Mouse (Mus musculus) midbrain, embryonic 12.5 days (tissue): ENCODE data around the gene Ltb4r1. TPM values are rescaled to one million over a fixed set of nuclear protein-coding genes. Genes with fewer than 3 reads are reported as not detected.
"Not testable (repeated sequence)": the region's sequence is repeated elsewhere in the genome, so short reads cannot be mapped to it uniquely, and the experiment has no call there.

Experiments used
- ATAC-seq: fragments of 200-750 bp; cut with Nextera tagmentation; 2 replicates; pipeline ENCODE4 v1.8.0; 2017; ENCODE audit warnings: low read depth, moderate TSS enrichment, moderate library complexity; ENCODE audit not compliant: low FRiP score
- H3K27ac ChIP-seq: fragments of 300-500 bp; sonication (generic); replicated peaks from 2 replicates; pipeline ENCODE4 v1.5.1; 2016; ENCODE audit warnings: mild to moderate bottlenecking
- H3K27me3 ChIP-seq: fragments of 300-500 bp; sonication (generic); 2 replicates; pipeline ENCODE4 v1.6.1; 2016; ENCODE audit warnings: mild to moderate bottlenecking
- H3K36me3 ChIP-seq: fragments of 300-500 bp; sonication (generic); 2 replicates; pipeline ENCODE4 v1.6.1; 2016
- H3K4me1 ChIP-seq: fragments of 300-500 bp; sonication (generic); 2 replicates; pipeline ENCODE4 v1.6.1; 2016
- H3K4me2 ChIP-seq: fragments of 300-500 bp; sonication (generic); replicated peaks from 2 replicates; pipeline ENCODE4 v1.6.1; 2016; ENCODE audit warnings: mild to moderate bottlenecking, moderate library complexity
- H3K4me3 ChIP-seq: fragments of 300-500 bp; sonication (generic); 2 replicates; pipeline ENCODE4 v1.5.1; 2016; ENCODE audit warnings: mild to moderate bottlenecking
- H3K9ac ChIP-seq: fragments of 300-500 bp; sonication (generic); replicated peaks from 2 replicates; pipeline ENCODE4 v1.6.1; 2016; ENCODE audit warnings: mild to moderate bottlenecking, moderate library complexity
- H3K9me3 ChIP-seq: fragments of 300-500 bp; sonication (generic); 2 replicates; pipeline ENCODE4 v1.6.1; 2016; ENCODE audit warnings: mild to moderate bottlenecking
- WGBS: fragments of 180-500 bp; shearing (Covaris S2); methylation state at CpG from one replicate; pipeline ENCODE4 v1.1.7; 2016; 5-methylcytosine and 5-hydroxymethylcytosine counted together
- polyA plus RNA-seq: library from polyadenylated mRNA; unstranded; fragments of >200 nt; fragmentation: Nextera tagmentation; extraction: Ambion mirVana; gene quantifications from 2 replicates; pipeline ENCODE4 v1.2.1, GENCODE M21; 2016

The Ltb4r1 gene
- polyA plus RNA-seq, 1 experiment from 2014 or later = 0.13 TPM

DNA sequence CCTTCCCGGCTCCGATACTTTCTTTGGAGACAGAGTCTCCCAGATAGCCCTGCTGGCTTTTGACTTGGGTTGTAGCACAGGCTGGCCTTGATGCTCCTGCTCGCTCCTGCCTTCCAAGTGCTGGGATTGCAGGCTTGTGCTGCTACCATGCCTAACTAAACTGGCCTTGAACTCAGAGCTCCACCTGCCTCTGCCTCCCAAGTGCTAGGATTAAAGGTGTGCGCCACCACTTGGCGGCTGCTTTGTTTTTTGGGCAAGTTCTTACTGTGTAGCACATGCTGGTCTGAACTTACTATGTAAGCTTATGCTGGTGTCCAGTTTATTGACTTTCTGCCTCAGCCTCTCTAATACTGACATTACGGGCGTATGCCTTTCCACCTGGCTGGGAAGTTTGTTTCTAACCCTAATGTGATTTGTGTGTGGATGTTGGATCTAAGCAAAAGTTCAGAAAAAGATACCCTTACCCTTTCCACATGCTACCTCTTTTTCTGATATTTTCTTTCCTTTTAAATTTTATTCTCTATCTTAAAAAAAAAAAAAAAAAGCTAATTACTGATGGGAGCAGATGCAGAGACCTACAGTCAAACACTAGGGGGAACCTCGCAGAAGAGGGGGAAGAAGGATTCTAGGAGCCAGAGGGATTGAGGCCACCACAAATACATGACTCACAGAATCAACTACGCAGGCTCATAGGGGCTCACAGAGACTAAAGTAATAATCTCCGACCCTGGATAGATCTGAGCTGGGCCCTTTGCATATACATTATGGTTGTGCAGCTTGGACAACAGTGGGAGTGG lies 18.5 kb upstream of the Ltb4r1 start:
- no peaks in the 10 kb centered on the region for H3K9me3 ChIP-seq
- peaks cover 39% of the 10 kb centered on the region for H3K36me3 ChIP-seq
- H3K4me1 ChIP-seq = peaks cover 29% of the 10 kb centered on the region
- no peak overlapping the region for H3K27ac ChIP-seq
- no peak for ATAC-seq
- no peaks in the 10 kb centered on the region for H3K27me3 ChIP-seq
- H3K4me3 ChIP-seq = peak overlapping the region; percentile 92; the same call in 1 of the 2 replicates
- WGBS = 93% methylated on average over 10 of the region's 10 CpGs
- H3K9ac ChIP-seq = no peak overlapping the region
- H3K4me2 ChIP-seq = peak overlapping the region; percentile 96; the same call in 1 of the 2 replicates

DNA sequence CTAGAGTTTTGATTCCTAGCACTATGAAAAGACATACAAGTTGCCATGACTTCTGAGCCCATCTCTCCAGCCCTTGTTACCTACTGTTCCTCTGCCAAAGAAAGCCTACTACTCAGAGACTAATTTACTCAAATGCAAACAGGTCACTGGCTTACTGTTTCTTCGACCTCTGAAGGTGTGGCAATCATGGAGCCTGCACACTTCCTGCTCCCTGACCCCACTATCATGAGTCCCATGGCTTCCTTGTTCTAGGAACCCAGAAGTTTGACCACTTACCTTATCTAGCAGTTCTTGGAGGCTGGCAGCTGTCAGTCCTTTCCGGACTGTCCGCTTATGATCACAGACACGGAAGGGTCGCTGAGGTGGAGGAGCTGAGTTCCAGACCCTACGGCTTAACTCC lies 8.2 kb upstream of the Ltb4r1 start:
- Histone ChIP-seq H3K4me2 (no peak overlapping the region), H3K4me3 (no peak overlapping the region), H3K36me3 (peaks cover 37% of the 10 kb centered on the region), H3K4me1 (peaks cover 10% of the 10 kb centered on the region), H3K9ac (no peak overlapping the region), H3K27me3 (peaks cover 24% of the 10 kb centered on the region), H3K9me3 (no peaks in the 10 kb centered on the region), H3K27ac (no peak overlapping the region)
- ATAC-seq = no peak
- WGBS = 89% methylated on average over 6 of the region's 6 CpGs

DNA sequence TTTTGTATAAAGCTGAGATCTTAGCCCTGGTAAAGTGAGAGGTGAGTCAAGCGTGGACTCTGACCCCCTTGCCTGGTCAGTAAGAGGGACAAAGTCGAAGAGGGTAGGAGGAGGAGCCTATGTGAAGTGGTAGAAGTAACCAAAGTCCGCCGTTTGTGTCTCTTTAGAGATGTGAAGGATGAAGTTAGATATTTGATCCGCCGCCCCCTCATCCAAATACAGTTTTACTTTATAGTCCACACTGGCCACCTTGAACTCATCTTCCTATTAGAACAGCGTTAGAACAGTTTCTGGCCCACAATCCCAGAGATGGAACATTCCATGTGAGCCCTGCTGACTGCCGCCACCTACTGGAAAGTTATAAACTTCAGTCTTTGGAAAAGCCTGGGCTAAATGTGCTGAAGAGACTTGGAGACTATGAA lies 7.4 kb upstream of the Ltb4r1 start, which contains the start of gene Cideb:
Gene Cideb, minus strand, starts transcription at position 96 of the 422 bp plus-strand sequence.
- 18% methylated on average over 8 of the region's 8 CpGs for WGBS
- H3K9me3 ChIP-seq = no peaks in the 10 kb centered on the region
- H3K4me2 ChIP-seq = no peak within 1 kb of the TSS
- peaks cover 32% of the 10 kb centered on the region for H3K27me3 ChIP-seq
- H3K36me3 ChIP-seq = peaks cover 29% of the 10 kb centered on the region
- H3K27ac ChIP-seq = no peak within 1 kb of the TSS
- ATAC-seq = no peak
- no peak within 1 kb of the TSS for H3K4me3 ChIP-seq
- H3K9ac ChIP-seq = no peak within 1 kb of the TSS
- H3K4me1 ChIP-seq = peaks cover 14% of the 10 kb centered on the region

DNA sequence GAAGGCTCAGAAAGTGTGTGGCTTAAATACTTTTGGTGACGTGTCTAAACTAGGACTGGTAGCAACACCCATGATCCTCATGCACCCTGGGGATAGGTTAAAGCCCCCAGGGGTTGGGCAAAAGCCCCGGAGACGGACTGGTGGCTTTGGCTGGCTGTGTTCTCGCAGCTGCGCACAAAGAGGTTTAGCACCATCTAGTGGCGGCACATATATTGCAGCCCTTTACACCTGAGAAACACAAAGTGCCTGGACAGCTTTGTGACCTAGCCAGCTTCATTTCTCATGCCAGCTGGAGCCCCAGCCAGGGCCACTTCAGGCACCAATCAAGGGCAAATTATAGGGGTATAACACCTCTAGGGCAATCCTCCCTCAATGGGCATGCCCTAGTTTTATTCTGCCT lies 5.6 kb upstream of the Ltb4r1 start:
- H3K4me3 ChIP-seq, H3K27ac ChIP-seq, H3K9me3 ChIP-seq, H3K9ac ChIP-seq: not testable (repeated sequence)
- H3K4me2 ChIP-seq = peak overlapping the region; percentile 34
- WGBS = 0% methylated on average over 6 of the region's 6 CpGs
- peaks cover 14% of the 10 kb centered on the region for H3K4me1 ChIP-seq
- peaks cover 48% of the 10 kb centered on the region for H3K27me3 ChIP-seq
- H3K36me3 ChIP-seq = peaks cover 11% of the 10 kb centered on the region
- peak; percentile 28 for ATAC-seq

DNA sequence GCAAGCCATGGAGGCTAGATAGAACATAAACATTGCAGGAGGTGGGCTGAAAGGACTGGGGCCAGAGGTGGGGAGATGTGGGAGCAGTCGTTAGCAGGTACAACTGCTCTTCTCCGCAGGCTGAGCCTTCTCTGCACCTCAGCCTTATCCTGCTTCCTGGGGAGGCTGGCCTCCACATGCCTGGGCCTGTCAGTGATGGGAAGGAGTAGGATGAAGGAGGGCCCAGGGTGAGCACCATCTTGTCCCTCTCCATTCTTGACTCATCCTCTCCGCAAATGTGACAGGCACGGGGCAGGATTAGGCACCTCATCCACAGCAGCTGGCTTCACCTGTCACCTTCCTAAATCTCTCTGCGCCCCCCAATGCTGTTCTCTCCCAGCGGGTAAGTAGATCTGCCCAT lies 4.6 kb upstream of the Ltb4r1 start, which contains the start of gene Ltb4r2:
Gene Ltb4r2, plus strand, starts transcription at position 266 of the 400 bp plus-strand sequence.
- peaks cover 58% of the 10 kb centered on the region for H3K27me3 ChIP-seq
- no peak for ATAC-seq
- WGBS = 78% methylated on average over 6 of the region's 6 CpGs

DNA sequence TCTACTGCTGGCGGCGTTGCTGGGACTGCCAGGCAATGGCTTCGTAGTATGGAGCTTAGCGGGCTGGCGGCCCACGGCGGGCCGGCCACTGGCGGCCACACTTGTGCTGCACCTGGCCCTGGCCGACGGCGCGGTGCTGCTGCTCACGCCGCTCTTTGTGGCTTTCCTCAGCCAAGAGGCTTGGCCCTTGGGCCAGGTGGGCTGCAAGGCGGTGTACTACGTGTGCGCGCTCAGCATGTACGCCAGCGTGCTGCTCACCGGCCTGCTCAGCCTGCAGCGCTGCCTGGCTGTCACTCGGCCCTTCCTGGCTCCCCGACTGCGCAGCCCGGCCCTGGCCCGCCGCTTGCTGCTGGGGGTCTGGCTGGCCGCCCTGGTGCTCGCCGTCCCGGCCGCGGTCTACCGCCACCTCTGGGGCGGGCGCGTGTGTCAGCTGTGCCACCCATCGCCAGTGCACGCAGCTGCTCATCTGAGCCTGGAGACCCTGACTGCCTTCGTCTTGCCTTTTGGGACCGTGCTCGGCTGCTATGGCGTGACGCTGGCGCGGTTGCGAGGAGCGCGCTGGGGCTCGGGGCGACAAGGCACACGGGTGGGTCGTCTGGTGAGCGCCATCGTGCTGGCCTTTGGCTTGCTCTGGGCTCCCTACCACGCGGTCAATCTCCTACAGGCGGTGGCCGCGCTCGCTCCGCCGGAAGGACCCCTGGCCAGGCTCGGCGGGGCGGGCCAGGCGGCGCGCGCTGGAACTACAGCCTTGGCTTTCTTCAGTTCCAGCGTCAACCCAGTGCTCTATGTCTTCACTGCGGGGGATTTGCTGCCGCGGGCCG lies 3.6 kb upstream of the Ltb4r1 start:
- H3K36me3 ChIP-seq = no peaks in the 10 kb centered on the region
- H3K27me3 ChIP-seq = peaks cover 67% of the 10 kb centered on the region
- WGBS = under 1% methylated on average over 77 of the region's 77 CpGs
- 0 out of 2 replicates have a peak overlapping the region, but pooled peaks have one; percentile 12 for H3K27ac ChIP-seq
- H3K4me1 ChIP-seq = peaks cover 14% of the 10 kb centered on the region
- H3K9ac ChIP-seq = peak overlapping the region; percentile 69
- H3K4me2 ChIP-seq = peak overlapping the region; percentile 95
- ATAC-seq = peak; percentile 76
- no peaks in the 10 kb centered on the region for H3K9me3 ChIP-seq
- peak overlapping the region; percentile 53 for H3K4me3 ChIP-seq

More for the DNA sequence above, 4.6 kb upstream of the Ltb4r1 start, which contains the start of gene Ltb4r2:
- Histone ChIP-seq H3K4me2 (peak within 1 kb of the TSS; percentile 95), H3K36me3 (peaks cover 1% of the 10 kb centered on the region; the same call in 1 of the 2 replicates), H3K9ac (peak within 1 kb of the TSS; percentile 69), H3K4me1 (peaks cover 14% of the 10 kb centered on the region), H3K4me3 (peak within 1 kb of the TSS; percentile 53), H3K27ac (0 out of 2 replicates have a peak within 1 kb of the TSS, but pooled peaks have one; percentile 12), H3K9me3 (no peaks in the 10 kb centered on the region)

DNA sequence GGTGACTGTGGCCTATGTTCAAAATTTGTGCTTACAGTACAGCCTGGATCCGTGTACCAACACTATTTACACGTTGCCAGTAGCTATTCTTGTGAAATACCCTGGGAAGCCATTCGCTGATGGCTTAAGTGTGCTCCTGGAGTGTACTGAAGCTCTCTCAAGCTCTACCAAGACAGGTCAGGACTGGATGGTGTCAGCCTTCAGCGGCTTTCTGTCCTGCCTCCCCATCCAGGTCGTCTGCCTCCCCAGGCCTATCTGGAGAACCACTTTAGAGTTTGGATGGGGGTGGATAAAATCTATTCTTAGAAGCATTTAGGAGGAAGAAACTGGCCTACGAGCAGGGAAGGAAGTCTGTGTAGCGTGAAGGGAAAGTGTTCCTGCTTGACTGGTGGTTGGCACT lies 2.6 kb upstream of the Ltb4r1 start:
- Histone ChIP-seq H3K9me3 (no peaks in the 10 kb centered on the region), H3K27ac (no peak overlapping the region), H3K4me3 (no peak overlapping the region), H3K27me3 (peaks cover 76% of the 10 kb centered on the region), H3K9ac (no peak overlapping the region), H3K36me3 (no peaks in the 10 kb centered on the region), H3K4me2 (no peak overlapping the region), H3K4me1 (peaks cover 22% of the 10 kb centered on the region)
- ATAC-seq = no peak
- WGBS = 69% methylated on average over 7 of the region's 7 CpGs

DNA sequence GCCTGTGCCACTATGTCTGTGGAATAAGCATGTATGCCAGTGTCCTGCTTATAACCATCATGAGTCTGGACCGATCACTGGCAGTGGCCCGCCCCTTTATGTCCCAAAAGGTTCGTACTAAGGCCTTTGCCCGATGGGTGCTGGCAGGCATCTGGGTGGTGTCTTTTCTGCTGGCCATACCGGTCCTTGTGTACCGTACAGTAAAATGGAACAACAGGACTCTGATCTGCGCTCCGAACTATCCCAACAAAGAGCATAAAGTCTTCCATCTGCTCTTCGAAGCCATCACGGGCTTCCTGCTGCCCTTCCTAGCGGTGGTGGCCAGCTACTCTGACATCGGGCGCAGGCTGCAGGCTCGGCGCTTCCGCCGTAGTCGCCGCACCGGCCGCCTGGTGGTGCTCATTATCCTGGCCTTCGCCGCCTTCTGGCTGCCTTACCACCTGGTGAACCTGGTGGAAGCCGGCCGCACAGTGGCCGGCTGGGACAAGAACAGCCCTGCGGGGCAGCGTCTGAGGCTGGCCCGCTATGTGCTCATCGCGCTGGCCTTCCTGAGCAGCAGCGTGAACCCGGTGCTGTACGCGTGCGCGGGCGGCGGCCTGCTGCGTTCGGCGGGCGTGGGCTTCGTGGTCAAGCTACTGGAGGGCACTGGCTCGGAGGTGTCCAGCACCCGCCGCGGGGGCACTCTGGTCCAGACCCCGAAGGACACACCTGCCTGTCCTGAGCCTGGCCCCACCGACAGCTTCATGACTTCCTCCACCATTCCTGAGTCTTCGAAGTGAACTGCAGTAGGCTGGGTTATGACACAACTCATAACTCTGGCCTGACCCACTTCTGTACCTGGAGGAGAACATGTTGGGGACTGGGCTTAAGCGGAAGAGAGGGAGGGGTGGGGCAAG lies 2.0 kb downstream of the Ltb4r1 start:
- Histone ChIP-seq H3K27me3 (peaks cover 80% of the 10 kb centered on the region), H3K9ac (peak overlapping the region; percentile 57), H3K4me2 (peak overlapping the region; percentile 73), H3K4me3 (peak overlapping the region; percentile 44), H3K36me3 (no peaks in the 10 kb centered on the region), H3K27ac (no peak overlapping the region), H3K9me3 (no peaks in the 10 kb centered on the region), H3K4me1 (peaks cover 11% of the 10 kb centered on the region)
- ATAC-seq = peak; percentile 56
- 13% methylated on average over 52 of the region's 52 CpGs for WGBS

DNA sequence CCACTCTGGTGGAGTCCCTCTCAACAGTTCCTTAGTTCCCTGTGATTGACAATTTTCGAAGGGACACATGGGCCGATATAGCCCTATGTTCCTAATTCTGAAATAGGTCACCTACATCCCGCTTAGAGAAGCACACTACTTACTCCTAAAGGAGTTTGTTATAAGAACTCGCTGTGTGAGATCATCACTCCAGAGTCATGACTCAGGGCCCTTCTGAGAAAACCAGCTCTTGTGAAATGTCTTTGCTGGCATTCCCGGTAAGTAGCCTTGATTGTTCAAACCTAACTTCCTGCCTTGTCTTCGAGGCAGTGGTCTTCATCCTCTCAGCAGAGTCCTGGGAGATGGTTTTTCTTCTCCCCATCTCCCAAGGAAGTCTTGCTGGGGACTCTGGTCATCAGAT lies 2.8 kb downstream of the Ltb4r1 start:
- Histone ChIP-seq H3K9ac (no peak overlapping the region), H3K4me1 (peaks cover 9% of the 10 kb centered on the region), H3K9me3 (no peaks in the 10 kb centered on the region), H3K4me2 (no peak overlapping the region), H3K36me3 (no peaks in the 10 kb centered on the region), H3K27ac (no peak overlapping the region), H3K4me3 (no peak overlapping the region), H3K27me3 (peaks cover 78% of the 10 kb centered on the region)
- WGBS = 90% methylated on average over 6 of the region's 6 CpGs
- no peak for ATAC-seq

DNA sequence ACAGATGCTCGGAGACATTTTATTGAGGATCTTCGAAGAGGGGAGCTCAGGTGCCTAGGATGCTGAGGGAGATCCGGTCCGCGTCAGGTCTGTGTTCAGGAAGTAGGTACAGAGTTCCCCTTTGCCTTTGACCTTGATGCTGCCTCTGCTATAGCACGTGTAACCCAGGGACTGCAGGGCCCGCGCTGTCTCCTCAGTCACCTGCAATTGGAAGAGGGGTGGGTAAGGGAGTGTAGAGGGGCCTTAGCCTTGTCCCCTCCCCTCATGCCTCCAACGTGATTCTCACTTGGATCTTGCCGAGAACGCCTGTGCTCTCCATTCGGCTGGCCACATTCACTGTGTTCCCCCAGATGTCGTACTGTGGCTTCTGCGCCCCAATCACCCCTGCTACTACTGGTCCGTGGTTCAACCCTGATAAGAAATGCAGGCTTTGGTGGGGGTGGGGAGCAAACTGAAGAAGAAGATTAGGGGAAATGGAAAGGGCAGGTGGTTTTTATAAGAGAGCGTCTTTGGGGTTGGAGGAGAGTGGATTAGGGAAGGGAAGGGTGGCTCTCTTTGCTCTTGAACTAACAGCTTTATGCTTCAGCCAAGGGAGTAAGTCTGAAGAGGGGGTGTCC lies 3.4 kb downstream of the Ltb4r1 start:
- WGBS = 77% methylated on average over 16 of the region's 16 CpGs
- no peaks in the 10 kb centered on the region for H3K36me3 ChIP-seq
- H3K27ac ChIP-seq = no peak overlapping the region
- no peaks in the 10 kb centered on the region for H3K9me3 ChIP-seq
- H3K4me3 ChIP-seq = no peak overlapping the region
- no peak for ATAC-seq
- H3K4me2 ChIP-seq = no peak overlapping the region
- H3K27me3 ChIP-seq = peaks cover 79% of the 10 kb centered on the region
- peaks cover 9% of the 10 kb centered on the region for H3K4me1 ChIP-seq
- H3K9ac ChIP-seq = no peak overlapping the region

DNA sequence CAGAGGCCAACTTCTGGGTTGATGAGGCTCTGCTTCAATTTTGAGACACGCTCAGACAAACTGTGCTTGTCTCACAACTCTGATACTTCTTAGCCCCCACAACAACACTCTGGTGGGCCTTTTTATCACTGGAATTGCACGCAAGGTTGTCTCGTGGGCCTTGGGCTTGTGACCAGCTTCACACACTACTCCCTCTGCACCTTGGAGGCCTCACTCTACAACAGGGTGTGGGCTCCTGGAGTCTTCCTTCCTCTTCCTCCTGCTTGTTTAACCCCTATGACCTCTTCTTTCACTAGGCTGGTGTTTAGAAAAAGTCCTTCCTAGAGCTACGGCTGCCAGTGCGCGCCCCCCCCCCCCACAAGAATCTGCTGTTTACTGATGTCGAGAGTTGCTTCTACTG lies 10.9 kb downstream of the Ltb4r1 start:
- no peaks in the 10 kb centered on the region for H3K36me3 ChIP-seq
- H3K4me3 ChIP-seq = no peak overlapping the region
- ATAC-seq = no peak
- no peaks in the 10 kb centered on the region; the same call in 1 of the 2 replicates for H3K4me1 ChIP-seq
- peaks cover 50% of the 10 kb centered on the region for H3K27me3 ChIP-seq
- no peak overlapping the region for H3K9ac ChIP-seq
- no peaks in the 10 kb centered on the region for H3K9me3 ChIP-seq
- 67% methylated on average over 7 of the region's 7 CpGs for WGBS
- H3K4me2 ChIP-seq = no peak overlapping the region
- H3K27ac ChIP-seq = no peak overlapping the region
